Mouse (Mus musculus): ENCODE data around the gene Plekha4.

- no peak for TF ChIP-seq POLR2A (IDR thresholded peaks at IDR 0.05; ENCODE audit: control insufficient read depth in 1 of 2, insufficient read depth in 1 of 2, low read depth in 1 of 2, low read length in 2 of 2, poor library complexity in 1 of 2)
- no peak for TF ChIP-seq USF2 (IDR thresholded peaks at IDR 0.05; ENCODE audit: borderline replicate concordance in 1 of 2, insufficient read depth in 1 of 2, low read depth in 1 of 2, low read length in 2 of 2)
- no peak for TF ChIP-seq MAX (IDR thresholded peaks at IDR 0.05; ENCODE audit: low read length)
- TF ChIP-seq POLR2AphosphoS2 (IDR thresholded peaks at IDR 0.05; ENCODE audit: low read length) = no peak
- no peak for TF ChIP-seq USF1 (IDR thresholded peaks at IDR 0.05; ENCODE audit: low read depth, low read length)
- no peak for TF ChIP-seq MAZ (IDR thresholded peaks at IDR 0.05; ENCODE audit: low read depth, low read length)
- TF ChIP-seq CTCF (IDR thresholded peaks at IDR 0.05 in 2 of 3, conservative IDR thresholded peaks at IDR 0.05 in 1 of 3; ENCODE audit: control insufficient read depth in 1 of 3, insufficient read depth in 1 of 3, low read depth in 2 of 3, low read length in 3 of 3, poor library complexity in 1 of 3, severe bottlenecking in 1 of 3) = no peak
- no peak for TF ChIP-seq ZNF384 (IDR thresholded peaks at IDR 0.05; ENCODE audit: low read depth, low read length)
These were observed 33.2 kb upstream of the Plekha4 start for GRCm38 (mm10) chr7:45492951-45493350.

All from MEL (cell line).